Mouse (Mus musculus): ENCODE measurements around the gene Ints11. TPM values are rescaled to one million over a fixed set of nuclear protein-coding genes. Genes with fewer than 3 reads are reported as not detected.

The Ints11 gene
- total and polyA plus RNA-seq, 3 experiments = 77.1 to 103 (median 83.9) TPM

GRCm38 (mm10) chr4:155837404-155838010 lies 31.8 kb upstream of the Ints11 start:
- Histone ChIP-seq H3K9me3 (replicated peaks; ENCODE audit: low read length) (peaks cover 3% of the 10 kb centered on the region), H3K27me3 (replicated peaks) (no peaks in the 10 kb centered on the region), H3K4me3 (replicated peaks in 1 of 3; ENCODE audit: low read depth in 2 of 3, low read length in 2 of 3, poor library complexity in 1 of 3) (no peak overlapping the region), H3K4me1 (ENCODE audit: control insufficient read depth in 1 of 2, insufficient read depth in 2 of 2) (peaks cover 25 to 46% of the 10 kb centered on the region in 2 experiments), H3K79me2 (replicated peaks; ENCODE audit: control insufficient read depth, extremely low read depth, insufficient read depth, poor library complexity, severe bottlenecking) (peaks cover 10% of the 10 kb centered on the region), H3K27ac (ENCODE audit: insufficient read depth, low read depth) (no peak overlapping the region), H3K9ac (ENCODE audit: insufficient read depth, low read depth) (no peak overlapping the region), H3K4me2 (ENCODE audit: insufficient read depth, low read depth, poor library complexity, severe bottlenecking) (no peak overlapping the region), H3K36me3 (replicated peaks in 1 of 2; ENCODE audit: control insufficient read depth in 1 of 2, insufficient read depth in 1 of 2, low read length in 1 of 2) (peaks cover 17 to 33% of the 10 kb centered on the region in 2 experiments)
- DNase-seq (ENCODE audit: extremely low read depth) = no peak
- dilution Hi-C loops (cut with MboI; ENCODE audit: extremely low pct_ligation_motif_present, extremely low pct_unique_long_range_greater_than_20kb, low sequenced_read_pairs) = no loop called here
- no peak for TF ChIP-seq HCFC1 (IDR thresholded peaks at IDR 0.05; ENCODE audit: low read depth, low read length)
- no peak for TF ChIP-seq ZKSCAN1 (IDR thresholded peaks at IDR 0.05; ENCODE audit: borderline replicate concordance, low read depth, low read length)
- TF ChIP-seq E2F4 (IDR thresholded peaks at IDR 0.05; ENCODE audit: insufficient replicate concordance, low read depth, low read length) = no peak
- TF ChIP-seq MEF2A (IDR thresholded peaks at IDR 0.05; ENCODE audit: borderline replicate concordance, low read depth, low read length) = no peak
- TF ChIP-seq CHD2 (IDR thresholded peaks at IDR 0.05; ENCODE audit: low read length) = no peak
- TF ChIP-seq USF1 (IDR thresholded peaks at IDR 0.05; ENCODE audit: low read depth, low read length) = no peak
- no peak for TF ChIP-seq BHLHE40 (IDR thresholded peaks at IDR 0.05; ENCODE audit: low read depth, low read length)
- no peak for TF ChIP-seq SIN3A (IDR thresholded peaks at IDR 0.05; ENCODE audit: low read length)
- TF ChIP-seq ETS1 (conservative IDR thresholded peaks at IDR 0.05; ENCODE audit: low read depth, low read length) = no peak
- no peak for TF ChIP-seq RCOR1 (conservative IDR thresholded peaks at IDR 0.05; ENCODE audit: low read depth, low read length)
- TF ChIP-seq UBTF (IDR thresholded peaks at IDR 0.05; ENCODE audit: low read depth, low read length) = no peak
- no peak for TF ChIP-seq GABPA (IDR thresholded peaks at IDR 0.05; ENCODE audit: insufficient replicate concordance, low read depth, low read length)
- no peak for TF ChIP-seq MAX (IDR thresholded peaks at IDR 0.05; ENCODE audit: low read length)
- TF ChIP-seq MAFK (IDR thresholded peaks at IDR 0.05; ENCODE audit: insufficient replicate concordance, low read length) = no peak
- TF ChIP-seq SMC3 (IDR thresholded peaks at IDR 0.05; ENCODE audit: low read depth, low read length) = no peak
- TF ChIP-seq RAD21 (IDR thresholded peaks at IDR 0.05; ENCODE audit: low read depth, low read length) = no peak
- in situ Hi-C loops (cut with MboI; ENCODE audit: low pct_ligation_motif_present, low pct_unique_long_range_greater_than_20kb, low sequenced_read_pairs) = loop anchor here (5.0 to 10.0 kb wide), 2 partner anchors 40 to 107 kb away; partner anchors contain the start of gene Ube2j2

GRCm38 (mm10) chr4:155838187-155839153 lies 30.9 kb upstream of the Ints11 start:
- DNase-seq (ENCODE audit: extremely low read depth) = no peak
- Histone ChIP-seq H3K4me2 (ENCODE audit: insufficient read depth, low read depth, poor library complexity, severe bottlenecking) (peak overlapping the region; percentile 90), H3K4me1 (ENCODE audit: control insufficient read depth in 1 of 2, insufficient read depth in 2 of 2) (peaks cover 20 to 36% of the 10 kb centered on the region in 2 experiments), H3K27me3 (replicated peaks) (no peaks in the 10 kb centered on the region), H3K36me3 (replicated peaks in 1 of 2; ENCODE audit: control insufficient read depth in 1 of 2, insufficient read depth in 1 of 2, low read length in 1 of 2) (peaks cover 18 to 33% of the 10 kb centered on the region in 2 experiments), H3K9me3 (replicated peaks; ENCODE audit: low read length) (peaks cover 3% of the 10 kb centered on the region), H3K4me3 (replicated peaks in 1 of 3; ENCODE audit: low read depth in 2 of 3, low read length in 2 of 3, poor library complexity in 1 of 3) (peak overlapping the region in 1 of 3 experiments; percentile 5), H3K9ac (ENCODE audit: insufficient read depth, low read depth) (peak overlapping the region; percentile 71), H3K79me2 (replicated peaks; ENCODE audit: control insufficient read depth, extremely low read depth, insufficient read depth, poor library complexity, severe bottlenecking) (0 out of 2 replicates have a peak, but pooled peaks cover under 1% of the 10 kb centered on the region), H3K27ac (ENCODE audit: insufficient read depth, low read depth) (peak overlapping the region; percentile 65)
- TF ChIP-seq SIN3A (IDR thresholded peaks at IDR 0.05; ENCODE audit: low read length) (no peak), POLR2A (IDR thresholded peaks at IDR 0.05; ENCODE audit: low read depth, low read length) (no peak), KAT2A (IDR thresholded peaks at IDR 0.05; ENCODE audit: insufficient replicate concordance, low read length) (no peak), MAZ (IDR thresholded peaks at IDR 0.05; ENCODE audit: low read depth, low read length) (no peak), E2F4 (IDR thresholded peaks at IDR 0.05; ENCODE audit: insufficient replicate concordance, low read depth, low read length) (no peak), MAFK (IDR thresholded peaks at IDR 0.05; ENCODE audit: insufficient replicate concordance, low read length) (no peak), JUND (conservative IDR thresholded peaks at IDR 0.05; ENCODE audit: low read depth, low read length) (no peak), EP300 (IDR thresholded peaks at IDR 0.05; ENCODE audit: low read length) (no peak), ZMIZ1 (IDR thresholded peaks at IDR 0.05; ENCODE audit: low read depth, low read length) (no peak), NELFE (IDR thresholded peaks at IDR 0.05; ENCODE audit: low read depth, low read length) (no peak), UBTF (IDR thresholded peaks at IDR 0.05; ENCODE audit: low read depth, low read length) (no peak), ZNF384 (IDR thresholded peaks at IDR 0.05; ENCODE audit: low read depth, low read length) (no peak)
- in situ Hi-C loops (cut with MboI; ENCODE audit: low pct_ligation_motif_present, low pct_unique_long_range_greater_than_20kb, low sequenced_read_pairs) (loop anchor here (5.0 to 10.0 kb wide), 2 partner anchors 39 to 106 kb away; partner anchors contain the start of gene Ube2j2), dilution Hi-C loops (cut with MboI; ENCODE audit: extremely low pct_ligation_motif_present, extremely low pct_unique_long_range_greater_than_20kb, low sequenced_read_pairs) (no loop called here)

Data from CH12.LX (cell line).